Mouse (Mus musculus): ENCODE measurements around the gene Tcf7l2. TPM values are rescaled to one million over a fixed set of nuclear protein-coding genes. Genes with fewer than 3 reads are reported as not detected.

Gene Tcf7l2
- total RNA-seq, 1 experiment: 3.0 TPM

- 0 out of 2 replicates have a peak overlapping the region, but pooled peaks have one; percentile 25 for H3K9ac ChIP-seq (ENCODE audit: insufficient read depth, low read depth, low read length, poor library complexity, severe bottlenecking)
- no peak for DNase-seq (ENCODE audit: low read depth, low spot score)
- H3K27ac ChIP-seq (ENCODE audit: insufficient read depth, low read depth, low read length, poor library complexity, severe bottlenecking): no peak overlapping the region
- TF ChIP-seq ZNF384 (IDR thresholded peaks at IDR 0.05; ENCODE audit: low read depth, low read length): no peak
- no peak for TF ChIP-seq HCFC1 (IDR thresholded peaks at IDR 0.05; ENCODE audit: borderline replicate concordance, insufficient read depth, low read length)
- no peak for TF ChIP-seq MAFK (IDR thresholded peaks at IDR 0.05; ENCODE audit: insufficient read depth, low read depth, low read length)
- TF ChIP-seq ZC3H11A (IDR thresholded peaks at IDR 0.05; ENCODE audit: borderline replicate concordance, low read depth, low read length): no peak
- TF ChIP-seq CHD2 (IDR thresholded peaks at IDR 0.05; ENCODE audit: low read depth, low read length): no peak
- peaks cover 0 to 1% of the 10 kb centered on the region in 2 experiments; a peak in 1 of 4 replicates for H3K4me1 ChIP-seq (ENCODE audit: control insufficient read depth in 2 of 2, insufficient read depth in 2 of 2, low read length in 2 of 2, poor library complexity in 1 of 2)
- no peaks in the 10 kb centered on the region for H3K9me3 ChIP-seq (ENCODE audit: control insufficient read depth, insufficient read depth, low read depth, low read length)
- in situ Hi-C loops (cut with MboI; ENCODE audit: low sequenced_read_pairs in 2 of 2, unreplicated experiment in 2 of 2): no loop called here
- no peaks in the 10 kb centered on the region for H3K36me3 ChIP-seq (ENCODE audit: control insufficient read depth, insufficient read depth, low read length, poor library complexity, severe bottlenecking)
- no peak overlapping the region for H3K4me3 ChIP-seq (ENCODE audit: insufficient read depth in 1 of 2, low read depth in 1 of 2, low read length in 2 of 2, poor library complexity in 1 of 2, severe bottlenecking in 1 of 2)
Observed at GRCm38 (mm10) chr19:55896629-55897028, 155.0 kb downstream of the Tcf7l2 start.

GRCm38 (mm10) chr19:55902573-55903385, 161.2 kb downstream of the Tcf7l2 start:
- Histone ChIP-seq H3K9ac (ENCODE audit: insufficient read depth, low read depth, low read length, poor library complexity, severe bottlenecking) (no peak overlapping the region), H3K9me3 (ENCODE audit: control insufficient read depth, insufficient read depth, low read depth, low read length) (no peaks in the 10 kb centered on the region), H3K4me1 (ENCODE audit: control insufficient read depth in 2 of 2, insufficient read depth in 2 of 2, low read length in 2 of 2, poor library complexity in 1 of 2) (no peaks in the 10 kb centered on the region; a peak in 1 of 4 replicates), H3K36me3 (ENCODE audit: control insufficient read depth, insufficient read depth, low read length, poor library complexity, severe bottlenecking) (no peaks in the 10 kb centered on the region; the same call in 1 of the 2 replicates), H3K4me3 (ENCODE audit: insufficient read depth in 1 of 2, low read depth in 1 of 2, low read length in 2 of 2, poor library complexity in 1 of 2, severe bottlenecking in 1 of 2) (no peak overlapping the region), H3K27ac (ENCODE audit: insufficient read depth, low read depth, low read length, poor library complexity, severe bottlenecking) (no peak overlapping the region)
- no peak for DNase-seq (ENCODE audit: low read depth, low spot score)
- in situ Hi-C loops (cut with MboI; ENCODE audit: low sequenced_read_pairs in 2 of 2, unreplicated experiment in 2 of 2): no loop called here
- TF ChIP-seq MAFK (IDR thresholded peaks at IDR 0.05; ENCODE audit: insufficient read depth, low read depth, low read length) (no peak), ZC3H11A (IDR thresholded peaks at IDR 0.05; ENCODE audit: borderline replicate concordance, low read depth, low read length) (no peak), HCFC1 (IDR thresholded peaks at IDR 0.05; ENCODE audit: borderline replicate concordance, insufficient read depth, low read length) (no peak), ZNF384 (IDR thresholded peaks at IDR 0.05; ENCODE audit: low read depth, low read length) (no peak), CHD2 (IDR thresholded peaks at IDR 0.05; ENCODE audit: low read depth, low read length) (no peak)

- no peak overlapping the region for H3K9ac ChIP-seq (ENCODE audit: insufficient read depth, low read depth, low read length, poor library complexity, severe bottlenecking)
- no peak for TF ChIP-seq ZC3H11A (IDR thresholded peaks at IDR 0.05; ENCODE audit: borderline replicate concordance, low read depth, low read length)
- TF ChIP-seq ZNF384 (IDR thresholded peaks at IDR 0.05; ENCODE audit: low read depth, low read length): no peak
- no peak for TF ChIP-seq CHD2 (IDR thresholded peaks at IDR 0.05; ENCODE audit: low read depth, low read length)
- TF ChIP-seq HCFC1 (IDR thresholded peaks at IDR 0.05; ENCODE audit: borderline replicate concordance, insufficient read depth, low read length): no peak
- no peak for TF ChIP-seq MAFK (IDR thresholded peaks at IDR 0.05; ENCODE audit: insufficient read depth, low read depth, low read length)
- no peak overlapping the region for H3K4me3 ChIP-seq (ENCODE audit: insufficient read depth in 1 of 2, low read depth in 1 of 2, low read length in 2 of 2, poor library complexity in 1 of 2, severe bottlenecking in 1 of 2)
- in situ Hi-C loops (cut with MboI; ENCODE audit: low sequenced_read_pairs in 2 of 2, unreplicated experiment in 2 of 2): no loop called here
- peaks cover 3% of the 10 kb centered on the region; the same call in 1 of the 2 replicates for H3K36me3 ChIP-seq (ENCODE audit: control insufficient read depth, insufficient read depth, low read length, poor library complexity, severe bottlenecking)
- no peak overlapping the region for H3K27ac ChIP-seq (ENCODE audit: insufficient read depth, low read depth, low read length, poor library complexity, severe bottlenecking)
- no peaks in the 10 kb centered on the region for H3K9me3 ChIP-seq (ENCODE audit: control insufficient read depth, insufficient read depth, low read depth, low read length)
- no peaks in the 10 kb centered on the region for H3K4me1 ChIP-seq (ENCODE audit: control insufficient read depth in 2 of 2, insufficient read depth in 2 of 2, low read length in 2 of 2, poor library complexity in 1 of 2)
- peak; percentile 46 for DNase-seq (ENCODE audit: low read depth, low spot score)
Observed at GRCm38 (mm10) chr19:55909039-55909438, 167.4 kb downstream of the Tcf7l2 start.

- Histone ChIP-seq H3K27ac (ENCODE audit: insufficient read depth, low read depth, low read length, poor library complexity, severe bottlenecking) (no peak overlapping the region), H3K36me3 (ENCODE audit: control insufficient read depth, insufficient read depth, low read length, poor library complexity, severe bottlenecking) (peaks cover 3% of the 10 kb centered on the region; the same call in 1 of the 2 replicates), H3K9me3 (ENCODE audit: control insufficient read depth, insufficient read depth, low read depth, low read length) (no peaks in the 10 kb centered on the region), H3K4me1 (ENCODE audit: control insufficient read depth in 2 of 2, insufficient read depth in 2 of 2, low read length in 2 of 2, poor library complexity in 1 of 2) (no peaks in the 10 kb centered on the region), H3K4me3 (ENCODE audit: insufficient read depth in 1 of 2, low read depth in 1 of 2, low read length in 2 of 2, poor library complexity in 1 of 2, severe bottlenecking in 1 of 2) (no peak overlapping the region), H3K9ac (ENCODE audit: insufficient read depth, low read depth, low read length, poor library complexity, severe bottlenecking) (no peak overlapping the region)
- in situ Hi-C loops (cut with MboI; ENCODE audit: low sequenced_read_pairs in 2 of 2, unreplicated experiment in 2 of 2): no loop called here
- no peak for DNase-seq (ENCODE audit: low read depth, low spot score)
- TF ChIP-seq CHD2 (IDR thresholded peaks at IDR 0.05; ENCODE audit: low read depth, low read length) (no peak), MAFK (IDR thresholded peaks at IDR 0.05; ENCODE audit: insufficient read depth, low read depth, low read length) (no peak), ZC3H11A (IDR thresholded peaks at IDR 0.05; ENCODE audit: borderline replicate concordance, low read depth, low read length) (no peak), ZNF384 (IDR thresholded peaks at IDR 0.05; ENCODE audit: low read depth, low read length) (no peak), HCFC1 (IDR thresholded peaks at IDR 0.05; ENCODE audit: borderline replicate concordance, insufficient read depth, low read length) (no peak)
Observed at GRCm38 (mm10) chr19:55911941-55912340, 170.3 kb downstream of the Tcf7l2 start.

Measured in ES-E14 (cell line).